Mouse (Mus musculus) hindbrain, embryonic 16.5 days (tissue): ENCODE data around the gene Mars2. TPM values are rescaled to one million over a fixed set of nuclear protein-coding genes. Genes with fewer than 3 reads are reported as not detected.

Source experiments
- polyA plus RNA-seq: library from polyadenylated mRNA; unstranded; fragments of >200 nt; fragmentation: Nextera tagmentation; extraction: Ambion mirVana; gene quantifications from 2 replicates; pipeline ENCODE4 v1.2.1, GENCODE M21; 2015

Gene Mars2
- polyA plus RNA-seq, 1 experiment from 2014 or later: 3.5 TPM

Other genes with a start within 250 kb of the Mars2 start
- 251 and 284 TPM in 2 replicates for gene Sf3b1, start 209.7 kb upstream of the Mars2 start, polyA plus RNA-seq
- 27.0 and 28.9 TPM in 2 replicates for gene Coq10b, start 184.4 kb upstream of the Mars2 start, polyA plus RNA-seq
- 223 and 242 TPM in 2 replicates for gene Hspe1, start 149.0 kb upstream of the Mars2 start, polyA plus RNA-seq
- 284 and 285 TPM in 2 replicates for gene Hspd1, start 148.9 kb upstream of the Mars2 start, polyA plus RNA-seq
- 158 and 160 TPM in 2 replicates for gene Mob4, start 105.9 kb upstream of the Mars2 start, polyA plus RNA-seq
- gene Rftn2, start 10.4 kb upstream of the Mars2 start, polyA plus RNA-seq: 13.0 and 15.5 TPM in 2 replicates
- gene Boll, start 126.3 kb downstream of the Mars2 start, polyA plus RNA-seq: 0.19 TPM in 1 of 2 replicates, not detected in the other
- 3.7 and 4.1 TPM in 2 replicates for gene Plcl1, start 168.7 kb downstream of the Mars2 start, polyA plus RNA-seq